Mouse (Mus musculus) lung, embryonic 14.5 days (tissue): ENCODE results near the gene Trim66. TPM values are rescaled to one million over a fixed set of nuclear protein-coding genes. Genes with fewer than 3 reads are reported as not detected.
A peak's percentile ranks its signal among the peaks of the same experiment; 100 is the strongest.

ENCODE experiments used
- ATAC-seq: fragments of 200-750 bp; cut with Nextera tagmentation; 2 replicates; pipeline ENCODE4 v1.8.0; 2017; ENCODE audit warnings: mild to moderate bottlenecking, moderate TSS enrichment, moderate library complexity; ENCODE audit not compliant: insufficient read depth
- DNase-seq: peaks from one replicate; pipeline ENCODE4 v3.0.0-alpha.2; 2015
- H3K27ac ChIP-seq: fragments of 300-500 bp; sonication (generic); 2 replicates; pipeline ENCODE4 v1.5.1; 2014; ENCODE audit warnings: low read depth, mild to moderate bottlenecking, moderate library complexity
- H3K27me3 ChIP-seq: fragments of 300-500 bp; sonication (generic); 2 replicates; pipeline ENCODE4 v1.6.1; 2014; ENCODE audit warnings: low read length, control low read depth; ENCODE audit not compliant: insufficient read depth
- H3K36me3 ChIP-seq: fragments of 300-500 bp; sonication (generic); 2 replicates; pipeline ENCODE4 v1.6.1; 2014; ENCODE audit warnings: control low read depth; ENCODE audit not compliant: insufficient read depth
- H3K4me1 ChIP-seq: fragments of 300-500 bp; sonication (generic); 2 replicates; pipeline ENCODE4 v1.6.1; 2014; ENCODE audit warnings: antibody characterized with exemption, control low read depth; ENCODE audit not compliant: insufficient read depth
- H3K4me2 ChIP-seq: fragments of 300-500 bp; sonication (generic); 2 replicates; pipeline ENCODE4 v1.6.1; 2014; ENCODE audit warnings: mild to moderate bottlenecking
- H3K4me3 ChIP-seq: fragments of 300-500 bp; sonication (generic); 2 replicates; pipeline ENCODE4 v1.5.1; 2014; ENCODE audit warnings: low read depth, low read length
- H3K9ac ChIP-seq: fragments of 300-500 bp; sonication (generic); 2 replicates; pipeline ENCODE4 v1.6.1; 2014
- H3K9me3 ChIP-seq: fragments of 300-500 bp; sonication (generic); 2 replicates; pipeline ENCODE4 v1.6.1; 2016; ENCODE audit warnings: low read depth, low read length, control low read depth
- CTCF ChIP-seq: IDR thresholded peaks from 2 replicates; pipeline ENCODE4 v1.5.1; 2016; ENCODE audit warnings: antibody characterized with exemption, low read depth
- WGBS: fragments of 180-500 bp; shearing (Covaris S2); extraction: QIAGEN DNeasy Blood & Tissue Kit; methylation state at CpG from one replicate; pipeline ENCODE4 v1.1.7; 2014; 5-methylcytosine and 5-hydroxymethylcytosine counted together
- polyA plus RNA-seq: library from polyadenylated mRNA; unstranded; fragments of >200 nt; fragmentation: Nextera tagmentation; extraction: Ambion mirVana; gene quantifications from 2 replicates; pipeline ENCODE4 v1.2.1, GENCODE M21; 2014

The Trim66 gene
- polyA plus RNA-seq, 1 experiment from 2014 or later = 0.05 TPM

- 81% methylated on average over 9 of the region's 9 CpGs for WGBS
These were observed 53.1 kb downstream of the Trim66 start for GRCm38 (mm10) chr7:109454856-109455255.

DNA sequence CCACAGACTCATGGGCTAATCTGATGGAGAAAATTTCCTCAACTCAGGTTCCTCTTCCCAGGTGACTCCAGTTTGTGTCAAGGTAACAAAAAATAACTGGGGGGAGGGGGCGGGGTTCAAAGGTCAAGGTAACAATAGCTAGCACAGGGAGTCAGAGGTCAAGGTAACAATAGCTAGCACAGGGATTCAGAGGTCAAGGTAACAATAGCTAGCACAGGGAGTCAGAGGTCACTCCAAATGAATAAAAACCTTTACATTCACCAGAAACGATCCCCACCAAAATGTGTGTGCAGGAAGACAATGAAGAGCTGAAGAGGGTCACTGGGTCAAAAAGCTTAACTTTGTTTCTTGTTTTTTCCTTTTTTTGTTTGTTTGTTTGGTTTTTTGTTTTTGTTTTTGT is 59.9 kb downstream of the Trim66 start:
- Histone ChIP-seq H3K9me3 (no peaks in the 10 kb centered on the region), H3K9ac (no peak overlapping the region), H3K27ac (no peak overlapping the region), H3K27me3 (no peaks in the 10 kb centered on the region), H3K4me2 (no peak overlapping the region), H3K4me3 (no peak overlapping the region), H3K4me1 (no peaks in the 10 kb centered on the region), H3K36me3 (no peaks in the 10 kb centered on the region)
- TF ChIP-seq CTCF = no peak
- DNase-seq (no peak), ATAC-seq (no peak)
- whole genome bisulfite sequencing = 75% methylated on average over 2 of the region's 2 CpGs

More at GRCm38 (mm10) chr7:109454856-109455255, 53.1 kb downstream of the Trim66 start:
- Histone ChIP-seq H3K9ac (no peak overlapping the region), H3K36me3 (no peaks in the 10 kb centered on the region), H3K4me3 (no peak overlapping the region), H3K27ac (no peak overlapping the region), H3K4me1 (no peaks in the 10 kb centered on the region), H3K27me3 (no peaks in the 10 kb centered on the region), H3K4me2 (no peak overlapping the region), H3K9me3 (no peaks in the 10 kb centered on the region)
- no peak for ATAC-seq
- no peak for TF ChIP-seq CTCF
- DNase-seq = no peak

DNA sequence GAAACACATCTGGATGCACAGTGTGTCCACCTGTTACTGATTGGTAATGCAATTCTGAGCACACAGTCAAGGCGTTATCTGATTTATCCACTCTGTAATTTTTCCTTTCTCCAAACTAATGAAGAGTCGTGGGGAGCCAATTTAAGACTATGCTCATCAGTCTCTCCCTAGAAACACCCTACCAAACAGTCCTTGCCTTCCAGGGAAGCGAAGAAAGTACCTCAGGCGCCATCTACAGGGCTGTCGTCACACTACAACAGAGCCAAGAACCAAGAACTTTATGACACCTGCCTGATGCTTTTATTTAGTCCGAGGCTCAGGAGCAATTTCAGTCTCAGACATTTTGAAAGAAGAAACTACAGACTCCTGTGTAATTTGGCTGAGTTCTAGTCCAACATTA is 62.9 kb downstream of the Trim66 start:
- DNase-seq = peak; percentile 70
- 10% methylated on average over 6 of the region's 6 CpGs for WGBS
- Histone ChIP-seq H3K27me3 (peaks cover 7% of the 10 kb centered on the region), H3K4me2 (no peak overlapping the region), H3K9ac (no peak overlapping the region), H3K27ac (no peak overlapping the region), H3K4me3 (no peak overlapping the region), H3K36me3 (no peaks in the 10 kb centered on the region), H3K4me1 (no peaks in the 10 kb centered on the region), H3K9me3 (no peaks in the 10 kb centered on the region)
- peak; percentile 67 for TF ChIP-seq CTCF
- ATAC-seq = no peak

GRCm38 (mm10) chr7:109442739-109443138 is 65.2 kb downstream of the Trim66 start:
- ATAC-seq (no peak), DNase-seq (no peak)
- TF ChIP-seq CTCF = no peak
- Histone ChIP-seq H3K9ac (no peak overlapping the region), H3K4me1 (0 out of 2 replicates have a peak, but pooled peaks cover 2% of the 10 kb centered on the region), H3K36me3 (no peaks in the 10 kb centered on the region), H3K4me3 (no peak overlapping the region), H3K27ac (no peak overlapping the region), H3K27me3 (peaks cover 28% of the 10 kb centered on the region), H3K9me3 (no peaks in the 10 kb centered on the region), H3K4me2 (no peak overlapping the region)
- whole genome bisulfite sequencing = 44% methylated on average over 5 of the region's 5 CpGs

GRCm38 (mm10) chr7:109440697-109441269 is 67.2 kb downstream of the Trim66 start:
- DNase-seq (peak; percentile 9), ATAC-seq (no peak)
- WGBS = 74% methylated on average over 9 of the region's 9 CpGs
- H3K27ac ChIP-seq = no peak overlapping the region
- TF ChIP-seq CTCF = peak; percentile 20; the same call in 1 of the 2 replicates
- H3K4me1 ChIP-seq = 0 out of 2 replicates have a peak, but pooled peaks cover 2% of the 10 kb centered on the region
- H3K9me3 ChIP-seq = no peaks in the 10 kb centered on the region
- H3K4me3 ChIP-seq = no peak overlapping the region
- no peak overlapping the region for H3K4me2 ChIP-seq
- H3K36me3 ChIP-seq = no peaks in the 10 kb centered on the region
- peaks cover 28% of the 10 kb centered on the region for H3K27me3 ChIP-seq
- no peak overlapping the region for H3K9ac ChIP-seq

DNA sequence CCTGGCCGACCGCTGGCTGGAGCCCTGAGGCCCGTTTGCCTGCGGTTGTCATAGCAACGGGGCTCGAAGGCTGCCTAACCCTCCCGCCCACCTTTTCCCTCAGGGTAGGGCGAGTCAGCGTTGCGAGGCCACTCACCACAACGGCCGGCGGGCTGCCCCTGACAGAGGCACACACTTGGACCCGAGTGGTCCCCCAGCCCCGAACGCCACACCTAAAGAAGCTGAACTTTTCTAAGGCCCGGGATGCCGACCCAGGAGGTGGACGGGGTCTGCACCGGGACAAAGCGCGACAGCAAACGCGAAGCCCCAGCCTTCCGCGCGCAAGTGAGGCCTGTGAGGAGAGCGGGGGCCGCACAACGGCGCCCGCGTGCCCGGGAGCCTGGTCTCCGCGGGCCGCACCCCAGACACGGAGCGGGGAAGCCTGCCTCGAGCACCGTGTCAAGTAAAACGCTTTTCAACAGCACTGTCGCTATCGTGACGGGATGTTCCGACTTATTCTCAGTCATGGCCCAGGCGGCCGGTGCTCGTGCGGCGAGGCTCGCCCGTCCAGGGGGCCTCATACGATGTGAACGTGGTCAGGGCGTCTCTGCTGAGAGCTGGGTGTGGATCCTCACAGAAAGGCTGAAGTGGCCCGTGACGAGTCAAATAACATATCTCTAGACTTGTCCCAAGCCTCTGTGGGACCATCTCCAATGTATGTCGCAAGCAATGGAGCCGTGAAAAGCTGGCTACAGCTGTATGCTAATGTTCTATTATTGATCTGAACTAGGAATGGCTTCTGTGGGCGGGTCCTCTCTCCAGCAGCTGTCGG is 68.9 kb downstream of the Trim66 start, which contains the start of gene Stk33:
TSS of gene Stk33 (minus strand) at position 301 of the 811 bp plus-strand sequence.
- Histone ChIP-seq H3K4me3 (peak within 1 kb of the TSS; percentile 47), H3K9ac (peak within 1 kb of the TSS; percentile 53), H3K9me3 (no peaks in the 10 kb centered on the region), H3K4me1 (0 out of 2 replicates have a peak, but pooled peaks cover 2% of the 10 kb centered on the region), H3K27ac (no peak within 1 kb of the TSS), H3K27me3 (peaks cover 28% of the 10 kb centered on the region), H3K4me2 (peak within 1 kb of the TSS; percentile 92), H3K36me3 (no peaks in the 10 kb centered on the region)
- no peak for TF ChIP-seq CTCF
- peak; percentile 65 for DNase-seq
- ATAC-seq = peak; percentile 83
- WGBS = 1% methylated on average over 62 of the region's 62 CpGs
